Mouse (Mus musculus) induced T-regulatory cell, adult 2 months (primary cell): ENCODE results near the gene Ago1.

ENCODE experiments used
- DNase-seq: peaks from one replicate; pipeline ENCODE4 v3.0.0-alpha.2; 2012; ENCODE audit warnings: low read depth

Gene Ago1

DNA sequence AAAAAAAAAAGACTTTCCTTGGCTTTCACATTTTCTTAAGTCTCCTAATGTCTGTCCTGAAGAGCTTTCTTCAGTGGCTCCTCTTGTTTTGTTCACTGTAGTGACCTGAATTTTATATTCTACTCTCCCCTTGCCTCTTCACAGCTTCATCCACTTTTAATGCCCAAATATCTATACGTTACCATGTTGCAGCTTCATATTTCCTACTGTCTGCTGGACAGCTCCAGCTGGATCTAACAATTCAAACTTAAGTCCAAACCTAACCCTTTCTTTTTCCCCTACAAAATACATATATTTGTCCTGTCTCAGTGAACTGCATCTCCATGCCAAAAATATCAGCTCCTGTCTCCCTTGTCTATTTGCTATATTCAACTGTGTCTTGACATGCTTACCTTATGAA, 951 bp upstream of the Ago1 start:
- no peak for DNase-seq

DNA sequence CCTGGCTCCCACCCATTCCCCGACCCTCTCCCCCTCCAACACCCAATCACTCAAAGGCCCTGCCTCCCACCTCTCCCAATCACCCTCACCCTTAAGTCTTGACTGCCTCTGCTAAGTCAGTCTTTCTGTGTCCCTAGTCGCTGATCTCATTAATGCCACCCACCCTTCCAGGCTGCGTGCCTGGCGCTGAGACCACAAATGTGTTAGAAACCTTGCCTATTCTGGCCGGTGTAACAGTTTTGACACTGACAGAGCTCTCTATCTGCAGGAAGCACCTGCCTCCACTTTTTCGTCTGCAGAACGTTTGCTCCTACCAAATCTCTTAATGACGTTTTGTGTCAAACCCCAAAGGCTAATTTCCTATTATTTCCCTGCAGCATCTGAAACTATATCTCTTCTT, 542 bp upstream of the Ago1 start:
- DNase-seq, result no peak

DNA sequence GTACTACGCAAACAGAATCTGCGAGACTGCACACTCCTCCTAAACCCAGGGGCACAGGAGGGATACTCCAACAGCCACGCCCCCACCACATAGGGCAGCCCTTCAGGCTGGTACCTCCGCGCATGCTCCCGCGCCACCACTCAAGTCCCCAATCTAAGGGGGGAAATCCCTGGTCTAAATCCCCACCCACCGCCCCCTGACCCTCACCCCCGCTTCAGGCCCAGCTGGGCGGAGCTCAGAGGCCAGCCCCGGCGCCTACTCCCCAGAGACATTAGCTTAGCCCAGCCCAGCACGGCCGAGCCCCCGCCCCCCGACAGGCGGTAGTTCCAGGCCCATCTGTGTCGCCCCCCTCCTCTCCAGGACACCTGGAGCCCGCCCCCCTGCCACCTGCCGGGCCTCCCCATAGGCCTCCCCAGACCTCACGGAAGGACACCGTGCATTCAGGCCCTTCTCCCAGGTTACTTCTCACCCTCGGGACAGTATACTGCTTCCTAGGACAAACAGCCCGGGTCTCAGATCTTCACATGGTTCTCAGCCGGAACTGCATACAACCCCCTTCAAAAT, 580 bp downstream of the Ago1 start:
- DNase-seq, result peak; percentile 87

DNA sequence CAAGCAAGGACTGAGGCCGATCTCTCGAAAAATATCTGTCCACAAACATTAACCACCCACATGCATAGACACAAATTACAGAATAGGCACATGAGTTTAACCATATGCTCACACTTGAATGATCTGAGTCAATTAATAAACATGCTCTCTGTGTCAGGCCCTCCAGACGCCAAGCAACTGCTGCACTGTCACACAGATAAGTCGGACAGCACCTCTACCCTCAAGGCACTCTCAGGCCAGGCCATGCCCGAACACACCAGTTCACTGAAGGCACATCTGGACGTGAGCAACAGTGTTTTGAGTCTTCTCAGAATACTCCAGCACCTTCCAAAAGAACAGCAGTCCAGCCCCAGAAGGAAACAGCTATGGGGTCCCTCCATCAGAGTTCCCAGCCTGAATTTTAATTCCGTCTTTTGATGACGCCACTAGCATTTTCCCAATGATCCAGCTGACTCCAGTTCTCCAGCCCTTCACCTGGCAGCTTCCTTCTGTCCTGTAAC, 2.1 kb downstream of the Ago1 start:
- DNase-seq, result peak; percentile 5

DNA sequence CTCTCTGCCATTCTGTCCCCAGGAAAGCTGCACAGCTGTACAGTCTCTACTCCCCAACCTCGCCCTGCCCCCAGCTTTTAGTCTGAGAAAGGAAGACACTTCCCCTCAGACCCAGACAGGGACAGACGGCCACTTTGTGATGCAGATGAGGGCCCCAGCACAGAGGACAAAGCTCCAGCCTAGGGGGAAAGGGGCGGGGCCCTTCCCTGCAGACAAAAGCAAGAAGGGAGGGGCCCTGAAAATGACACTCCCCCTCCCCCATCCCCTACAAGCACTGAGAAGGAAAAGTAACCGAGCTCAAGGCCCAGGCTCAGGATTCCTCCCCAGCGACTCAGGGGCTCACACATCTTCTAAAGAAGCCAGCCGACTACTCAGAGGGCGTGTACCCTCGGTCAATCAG, 2.5 kb downstream of the Ago1 start:
- DNase-seq, result peak; percentile 28

DNA sequence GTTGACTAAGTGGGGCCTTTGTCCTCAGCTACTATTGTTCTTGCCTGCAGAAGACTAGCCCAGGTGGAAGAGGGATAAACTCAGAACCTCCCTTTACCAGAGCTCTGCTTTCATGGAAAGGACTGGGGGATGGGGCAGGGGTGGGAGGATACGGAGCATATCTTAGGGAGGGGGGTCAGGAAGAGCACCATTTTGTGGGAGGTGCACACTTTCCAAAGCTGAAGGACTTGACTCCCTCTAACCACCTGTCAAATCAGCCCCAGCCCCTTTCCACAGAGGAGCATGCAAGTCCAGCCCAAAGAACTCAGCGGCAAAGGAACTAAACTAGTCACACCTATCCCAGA, 3.5 kb downstream of the Ago1 start:
- no peak for DNase-seq

DNA sequence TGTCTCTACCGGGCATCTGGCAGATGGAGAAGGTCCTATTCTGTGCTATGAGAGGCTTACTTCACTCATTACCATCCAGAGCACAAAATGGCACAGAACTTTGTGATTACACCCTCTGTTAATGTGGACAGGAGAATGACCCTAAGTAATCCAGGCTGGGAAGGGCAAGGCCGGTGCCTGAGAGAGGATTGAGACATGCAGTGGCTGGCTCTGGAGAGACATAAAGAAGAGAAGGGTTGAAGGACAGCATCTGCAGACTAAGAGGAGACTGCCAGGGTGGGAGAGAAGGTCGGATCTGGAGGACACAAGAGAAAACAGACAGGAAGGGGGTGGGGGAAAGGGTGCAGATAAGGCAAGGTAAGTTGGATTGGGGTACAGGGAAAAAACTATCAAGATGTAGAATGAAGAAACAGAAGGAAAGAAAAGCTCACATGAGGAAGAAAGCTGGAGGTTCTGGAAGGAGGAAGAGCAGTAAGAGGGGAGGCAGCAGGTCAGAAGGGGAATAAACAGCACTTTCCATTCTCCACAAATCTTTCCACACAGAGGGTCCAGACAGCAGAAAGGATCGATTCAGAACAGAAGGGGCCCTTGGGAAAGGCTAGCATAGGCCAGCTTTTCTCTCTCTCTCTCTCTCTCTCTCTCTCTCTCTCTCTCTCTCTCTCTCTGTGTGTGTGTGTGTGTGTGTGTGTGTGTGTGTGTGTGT, 4.0 kb downstream of the Ago1 start:
- no peak for DNase-seq

DNA sequence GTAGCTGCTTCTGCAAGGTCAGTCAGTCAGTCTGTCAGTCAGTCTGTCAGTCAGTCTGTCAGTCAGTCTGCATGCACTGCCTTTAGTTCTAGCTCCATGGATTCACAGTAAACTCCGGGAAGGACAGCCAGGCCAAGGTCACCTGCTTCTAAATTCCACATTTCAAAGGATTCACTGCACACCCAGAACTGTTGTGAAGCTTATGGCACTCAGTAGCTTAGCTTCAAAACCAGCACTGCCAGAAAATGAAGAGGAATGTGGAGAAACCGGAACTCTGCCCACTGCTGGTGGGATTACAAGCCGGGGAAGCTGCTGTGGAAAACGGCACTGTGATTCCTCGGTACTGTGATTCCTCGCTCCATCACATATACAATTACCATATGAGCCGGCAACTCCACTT, 12.9 kb downstream of the Ago1 start:
- no peak for DNase-seq

DNA sequence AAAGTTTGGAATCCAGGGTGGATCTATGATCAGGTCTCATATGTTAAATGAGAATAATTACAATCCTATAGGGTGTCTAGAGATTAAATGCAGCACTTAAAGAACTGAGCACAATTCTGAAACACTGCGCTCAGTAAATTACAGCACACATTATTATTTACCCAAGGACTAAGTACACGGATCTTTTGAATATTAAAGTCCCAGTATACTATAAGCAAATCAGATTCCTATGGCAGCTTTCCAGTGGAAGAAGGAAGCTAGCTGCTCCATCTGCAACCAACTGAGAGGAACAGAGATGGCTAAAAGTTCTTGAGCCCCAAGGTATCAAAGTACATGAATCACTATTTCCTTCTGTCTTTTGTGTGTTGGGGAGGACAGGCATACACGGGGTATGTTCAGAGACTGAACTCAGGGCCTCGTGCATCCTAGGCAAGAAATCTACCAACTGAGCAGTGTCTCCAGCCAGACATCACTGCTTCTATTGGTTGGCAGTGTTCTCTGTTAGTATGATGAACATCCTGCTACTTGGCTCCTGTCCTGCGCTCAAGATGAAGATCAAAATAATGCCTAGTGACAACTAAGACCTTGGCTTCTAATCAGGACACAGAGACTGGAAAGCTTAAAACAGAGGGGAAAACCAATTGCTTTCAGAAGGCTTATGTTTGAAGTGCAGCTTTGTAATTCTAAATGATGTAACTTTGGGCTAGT, 13.7 kb downstream of the Ago1 start:
- no peak for DNase-seq

DNA sequence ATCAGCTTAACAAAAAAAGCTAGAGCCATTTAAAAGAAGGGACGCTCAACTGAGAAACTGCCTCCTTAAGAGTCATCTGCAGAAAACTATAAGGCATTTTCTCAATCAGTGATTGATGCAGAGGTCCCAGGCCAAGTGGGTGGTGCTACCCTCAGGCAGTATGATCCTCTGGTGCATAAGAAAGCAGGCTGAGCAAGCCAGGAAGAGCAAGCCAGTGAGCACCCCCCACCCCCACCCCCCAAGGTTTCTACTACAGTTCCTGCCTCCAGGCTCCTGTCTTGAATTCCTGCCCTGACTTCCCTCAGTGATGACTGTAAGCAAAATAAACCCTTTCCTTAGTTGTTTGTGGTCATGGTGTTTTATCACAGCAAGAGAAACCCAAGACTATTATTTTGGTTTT, 18.1 kb downstream of the Ago1 start:
- no peak for DNase-seq

DNA sequence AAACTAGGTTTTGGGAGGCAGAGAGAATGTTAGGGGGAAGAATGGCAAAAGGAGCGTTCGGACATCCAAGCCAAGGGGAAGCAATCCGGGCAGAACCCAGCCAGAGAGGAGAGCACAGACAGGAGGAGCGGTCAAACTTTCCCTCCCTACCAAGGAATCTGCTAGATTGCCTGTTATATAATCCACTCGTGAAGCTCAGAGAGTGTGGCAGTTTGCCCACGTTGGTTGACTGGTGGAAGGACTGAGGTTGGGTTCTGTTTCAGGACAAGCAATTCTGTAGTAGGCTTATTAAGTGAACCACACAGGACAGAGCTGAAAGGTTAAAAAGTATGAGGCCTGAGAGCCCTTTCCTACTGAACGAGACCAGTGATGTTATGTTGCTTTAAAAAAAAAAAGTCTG, 21.3 kb downstream of the Ago1 start:
- no peak for DNase-seq

DNA sequence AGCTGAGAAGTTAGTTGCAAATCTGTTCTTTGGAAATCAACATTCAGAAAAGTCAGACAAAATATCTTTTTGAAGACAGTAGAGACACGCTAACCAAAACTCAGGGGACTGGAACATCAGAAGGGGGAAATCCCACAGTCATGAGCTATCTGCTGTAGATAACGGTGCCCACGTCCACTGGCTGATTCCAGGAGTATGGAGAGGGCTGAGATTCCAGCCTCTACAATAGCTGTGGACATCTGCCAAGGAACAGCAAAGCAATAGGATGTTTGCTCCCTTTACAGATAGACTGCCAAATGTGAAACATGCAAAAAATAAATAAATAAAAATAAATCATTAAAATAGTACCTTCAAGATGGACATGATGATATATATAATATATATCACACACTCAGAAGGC, 23.9 kb downstream of the Ago1 start:
- DNase-seq, result no peak

DNA sequence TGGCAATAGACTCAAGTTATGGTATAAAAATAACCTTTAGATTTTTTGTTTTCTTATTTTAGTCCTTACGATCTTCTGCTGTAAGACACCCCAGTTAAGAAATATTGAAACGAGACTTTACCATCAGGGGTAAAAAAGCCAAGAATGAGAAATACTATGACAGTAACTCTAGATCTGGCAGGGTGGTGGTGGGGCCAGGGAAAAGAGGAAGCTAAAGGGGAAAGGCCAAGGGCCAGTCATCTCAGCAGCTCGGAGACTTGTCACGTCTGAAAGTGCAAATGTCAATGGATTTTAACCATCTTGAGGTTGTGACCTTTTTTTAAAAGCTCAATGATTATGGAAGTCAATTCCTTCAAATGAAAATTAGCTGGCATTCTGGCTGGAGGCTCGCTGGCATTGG, 30.1 kb downstream of the Ago1 start:
- no peak for DNase-seq

DNA sequence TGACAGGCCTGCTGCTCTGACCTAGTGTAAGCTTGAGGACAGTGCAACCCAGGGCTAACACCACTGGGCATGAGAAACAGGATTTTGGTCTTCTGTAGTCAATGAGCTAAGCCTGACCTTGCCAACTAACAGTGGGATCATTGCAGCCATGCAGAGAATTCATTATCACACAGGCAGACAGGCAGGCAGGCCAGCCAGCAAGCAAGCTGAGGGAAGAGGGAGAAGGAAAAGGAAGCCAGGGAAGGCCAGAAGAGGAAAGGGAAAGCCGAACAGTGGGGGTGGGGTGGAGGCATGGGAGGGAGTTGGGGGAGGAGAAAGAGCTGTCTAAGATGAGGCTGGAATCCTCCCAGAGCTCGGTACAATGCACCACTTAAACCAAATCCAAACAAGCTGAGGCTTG, 32.1 kb downstream of the Ago1 start:
- DNase-seq, result no peak

DNA sequence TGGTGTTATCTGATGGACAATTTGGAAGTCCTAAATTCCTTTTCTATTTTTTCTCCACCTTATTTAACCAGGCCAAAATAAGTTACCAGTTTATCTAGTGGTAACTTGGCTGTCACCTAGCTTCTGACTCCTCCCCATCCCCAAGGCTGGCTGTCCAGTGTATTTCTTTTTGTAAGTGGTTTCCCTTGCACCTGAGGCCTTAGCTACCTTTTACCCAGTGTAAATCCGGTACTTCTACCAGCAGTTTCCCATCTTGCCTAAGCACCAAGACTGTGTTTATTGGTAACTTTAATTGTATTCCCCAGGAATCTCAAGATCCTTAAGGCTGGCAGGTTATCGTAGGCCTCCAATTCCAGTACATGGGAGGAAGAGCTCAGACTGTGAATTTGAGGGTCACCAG, 34.3 kb downstream of the Ago1 start:
- no peak for DNase-seq

DNA sequence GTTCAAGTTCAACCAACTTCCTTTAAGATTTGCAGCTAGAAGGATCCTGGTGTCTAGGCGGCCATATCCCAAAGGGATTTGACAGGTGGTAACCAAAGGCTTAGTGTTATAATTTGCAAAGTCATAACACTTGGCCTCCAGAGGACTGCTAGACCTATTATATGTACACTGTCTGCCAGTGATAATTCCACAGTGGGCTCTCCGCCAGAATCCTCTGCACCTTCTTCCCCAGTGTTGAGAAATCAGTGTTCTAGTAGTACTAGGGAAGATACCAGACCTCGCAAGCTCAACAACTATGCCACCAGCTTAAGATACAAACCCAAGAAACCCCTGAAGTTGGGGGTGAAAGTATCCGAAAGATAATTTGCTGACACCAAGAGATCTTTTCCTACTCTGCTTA, 35.2 kb downstream of the Ago1 start:
- DNase-seq, result no peak

DNA sequence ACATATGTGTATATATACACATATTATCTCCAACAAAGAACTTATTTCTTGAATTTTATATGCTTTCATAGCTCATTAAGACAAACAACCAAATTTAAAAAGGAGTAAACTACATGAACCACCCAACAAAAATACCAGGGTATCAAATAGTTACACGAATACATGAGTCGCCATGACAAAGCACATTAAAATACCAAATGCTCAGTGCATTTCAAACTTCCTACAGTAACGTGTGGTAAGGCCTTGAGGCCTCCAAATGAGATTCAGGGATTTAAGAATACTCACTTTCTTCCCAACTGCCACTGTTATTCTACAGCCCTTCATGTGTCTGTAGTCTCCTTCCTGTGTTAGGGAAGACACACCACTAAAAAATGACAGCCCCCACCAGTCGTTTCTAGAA, 36.6 kb downstream of the Ago1 start:
- no peak for DNase-seq

DNA sequence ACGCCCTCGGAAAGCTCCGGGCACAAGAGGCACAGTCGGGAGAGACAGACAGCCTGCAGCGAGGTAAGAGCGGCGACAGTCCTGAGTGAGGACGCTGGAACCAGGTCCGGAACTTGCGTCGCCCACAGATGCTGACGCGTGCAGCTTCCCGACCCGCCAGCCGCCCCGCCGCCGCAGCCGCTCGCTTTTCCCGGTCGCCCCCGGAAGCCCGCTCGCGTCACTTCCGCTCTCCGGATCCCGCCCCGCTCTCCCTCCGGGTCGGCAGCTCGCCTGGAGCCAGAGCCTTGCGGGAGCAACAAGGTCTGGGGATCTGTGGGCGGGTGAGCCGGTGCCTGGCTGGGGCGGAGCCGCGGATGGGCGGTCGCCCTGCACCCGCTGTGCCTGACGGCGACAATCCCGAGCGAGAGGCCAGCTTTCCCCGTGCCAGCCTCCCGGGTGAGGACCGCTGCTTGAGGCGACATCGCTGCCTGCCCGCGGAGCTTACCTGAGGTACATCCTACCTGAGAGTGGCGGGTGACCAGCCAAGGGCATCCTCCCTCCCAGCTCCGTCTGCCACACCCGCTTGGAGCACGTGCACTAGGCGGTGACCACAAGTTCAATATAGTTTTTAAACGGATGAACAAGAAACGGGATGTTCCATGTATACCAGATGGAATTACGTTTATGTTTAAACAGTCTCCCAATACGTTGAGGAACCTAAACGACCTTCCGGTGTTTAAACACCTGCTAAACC, 38.9 kb downstream of the Ago1 start, which contains the start of gene Ago3:
TSS of gene Ago3 (minus strand) at position 210 of the 733 bp plus-strand sequence.
- DNase-seq, result peak; percentile 93

DNA sequence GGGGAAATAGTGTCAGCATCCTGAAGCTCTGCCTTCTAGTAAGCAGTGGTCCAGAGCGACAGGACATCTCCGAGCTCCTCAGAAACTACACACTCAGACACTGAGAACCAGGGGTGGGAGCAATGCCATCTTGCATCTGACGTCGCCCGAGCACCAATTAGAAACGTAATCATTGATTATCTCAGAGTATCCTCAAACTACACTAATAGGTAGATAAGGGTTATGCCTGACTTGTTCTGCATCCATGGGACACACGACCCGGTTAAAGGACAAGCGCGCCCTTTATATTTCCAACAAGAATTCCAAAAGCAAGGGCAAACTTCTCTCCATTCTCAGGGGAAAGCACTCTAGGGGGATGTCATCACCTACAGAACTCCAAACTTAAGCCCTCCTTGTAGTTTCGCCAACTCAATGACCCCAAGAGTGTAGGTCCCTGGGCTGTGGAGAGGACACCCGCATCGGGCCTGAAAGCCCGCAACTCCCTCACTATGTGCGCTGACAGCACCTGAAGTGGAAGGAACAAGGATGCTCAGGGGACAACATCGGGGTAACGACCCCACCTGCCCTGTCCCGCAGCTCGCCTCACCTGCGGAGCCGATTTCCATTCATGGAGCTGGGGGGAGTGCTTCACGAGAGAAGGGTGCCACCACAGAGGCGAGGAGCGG, 39.6 kb downstream of the Ago1 start:
- peak; percentile 42 for DNase-seq

DNA sequence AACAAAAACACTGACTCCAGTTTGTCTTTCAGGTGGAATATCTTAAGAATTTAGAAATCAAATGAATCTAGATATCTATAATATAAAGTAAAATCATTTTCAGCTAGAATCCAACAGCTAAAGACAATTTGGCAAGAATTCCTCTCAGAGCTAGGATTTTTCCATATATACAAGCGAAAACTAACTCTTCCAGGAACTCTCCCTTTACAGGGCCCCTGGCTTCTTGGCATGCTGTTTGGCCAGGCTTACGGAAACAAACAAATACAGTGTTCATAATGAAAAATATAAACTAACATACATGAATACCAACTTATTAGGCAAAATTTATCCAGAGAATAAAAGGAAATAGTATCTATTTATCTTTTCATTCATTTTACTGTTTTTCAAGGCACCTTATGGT, 44.5 kb downstream of the Ago1 start:
- DNase-seq, result no peak

DNA sequence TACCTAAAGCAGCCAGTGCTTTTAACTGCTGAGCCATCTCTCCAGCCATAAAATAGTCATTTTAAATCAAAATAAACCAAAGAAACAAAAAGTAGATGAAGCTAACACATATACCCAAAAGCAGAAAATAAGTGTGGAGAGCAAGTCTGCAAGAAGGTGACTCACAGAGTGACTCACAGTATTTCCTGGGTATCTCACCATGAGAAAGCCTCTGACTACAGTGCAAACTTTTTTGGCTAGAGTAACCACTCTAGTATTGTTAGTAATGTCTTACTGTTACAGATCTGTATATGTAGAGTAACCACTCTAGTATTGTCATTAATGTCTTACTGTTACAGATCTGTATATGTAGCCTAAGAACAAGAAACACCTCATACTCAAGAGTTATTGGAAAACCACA, 52.7 kb downstream of the Ago1 start:
- no peak for DNase-seq

DNA sequence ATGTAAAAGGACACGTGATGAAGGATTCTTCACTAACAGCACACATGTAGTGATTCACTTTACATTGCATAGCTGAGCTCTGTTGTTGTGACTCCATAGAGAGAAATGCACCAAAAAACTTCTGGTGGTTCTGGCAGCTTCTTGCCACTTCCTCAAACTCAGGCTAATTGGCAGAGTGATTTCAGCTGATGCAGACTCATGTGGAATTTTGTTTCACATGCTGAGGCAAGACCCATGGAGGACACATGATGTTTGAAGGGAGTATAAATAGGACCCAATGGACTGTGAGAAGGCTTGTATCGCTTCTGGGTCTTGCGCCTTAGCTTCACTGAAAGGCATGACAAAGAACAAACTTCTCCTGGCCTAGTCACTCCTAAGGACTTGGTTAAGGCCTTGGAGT, 55.9 kb downstream of the Ago1 start:
- DNase-seq, result no peak
